Mouse (Mus musculus): Measurements from ENCODE around the gene Gm10197. TPM values are rescaled to one million over a fixed set of nuclear protein-coding genes. Genes with fewer than 3 reads are reported as not detected.
"Not testable (repeated sequence)": the region's sequence is repeated elsewhere in the genome, so short reads cannot be mapped to it uniquely, and the experiment has no call there.

Gm10197 gene
- polyA plus RNA-seq, 1 experiment: not detected

- H3K27me3 ChIP-seq (ENCODE audit: control insufficient read depth, insufficient read depth, low read length): no peaks in the 10 kb centered on the region
- no peak overlapping the region for H3K4me3 ChIP-seq (replicated peaks; ENCODE audit: insufficient read depth, low read depth, low read length)
- DNase-seq: peak; percentile 38 to 44
- peaks cover 27% of the 10 kb centered on the region for H3K4me1 ChIP-seq (ENCODE audit: control insufficient read depth, insufficient read depth, low read length)
- H3K27ac ChIP-seq (ENCODE audit: insufficient read depth, low read length): no peak overlapping the region; the same call in 1 of the 2 replicates
- TF ChIP-seq CTCF (IDR thresholded peaks at IDR 0.05; ENCODE audit: borderline replicate concordance, insufficient read depth, low read depth, low read length): no peak
- TF ChIP-seq POLR2A (IDR thresholded peaks at IDR 0.05; ENCODE audit: borderline replicate concordance, insufficient read depth, low read length): no peak
- 52% methylated on average over 16 of the region's 16 CpGs for WGBS
Observed at GRCm38 (mm10) chr19:53400332-53401110, 29.0 kb upstream of the Gm10197 start.

GRCm38 (mm10) chr19:53399213-53399612, 27.6 kb upstream of the Gm10197 start:
- no peak overlapping the region for H3K4me3 ChIP-seq (replicated peaks; ENCODE audit: insufficient read depth, low read depth, low read length)
- H3K4me1 ChIP-seq (ENCODE audit: control insufficient read depth, insufficient read depth, low read length): peaks cover 24% of the 10 kb centered on the region
- DNase-seq: peak in 1 of 2 experiments; percentile 3
- no peak overlapping the region for H3K27ac ChIP-seq (ENCODE audit: insufficient read depth, low read length)
- 93% methylated on average over 4 of the region's 4 CpGs for WGBS
- TF ChIP-seq POLR2A (IDR thresholded peaks at IDR 0.05; ENCODE audit: borderline replicate concordance, insufficient read depth, low read length) (no peak), CTCF (IDR thresholded peaks at IDR 0.05; ENCODE audit: borderline replicate concordance, insufficient read depth, low read depth, low read length) (no peak)
- no peaks in the 10 kb centered on the region for H3K27me3 ChIP-seq (ENCODE audit: control insufficient read depth, insufficient read depth, low read length)

- WGBS: 77% methylated on average over 12 of the region's 12 CpGs
- Histone ChIP-seq H3K4me1 (ENCODE audit: control insufficient read depth, insufficient read depth, low read length) (peaks cover 14% of the 10 kb centered on the region), H3K27ac (ENCODE audit: insufficient read depth, low read length) (no peak overlapping the region), H3K27me3 (ENCODE audit: control insufficient read depth, insufficient read depth, low read length) (no peaks in the 10 kb centered on the region), H3K4me3 (replicated peaks; ENCODE audit: insufficient read depth, low read depth, low read length) (no peak overlapping the region)
- TF ChIP-seq POLR2A (IDR thresholded peaks at IDR 0.05; ENCODE audit: borderline replicate concordance, insufficient read depth, low read length): no peak
- DNase-seq: no peak
Observed at GRCm38 (mm10) chr19:53397451-53398233, 26.1 kb upstream of the Gm10197 start.

GRCm38 (mm10) chr19:53395805-53396204, 24.2 kb upstream of the Gm10197 start:
- peak overlapping the region; percentile 69; the same call in 1 of the 2 replicates for H3K27ac ChIP-seq (ENCODE audit: insufficient read depth, low read length)
- peak in 1 of 2 experiments; percentile 37 for DNase-seq
- not testable (repeated sequence) for H3K4me3 ChIP-seq (replicated peaks; ENCODE audit: insufficient read depth, low read depth, low read length); H3K27me3 ChIP-seq (ENCODE audit: control insufficient read depth, insufficient read depth, low read length)
- 36% methylated on average over 5 of the region's 5 CpGs for WGBS
- peaks cover 16% of the 10 kb centered on the region for H3K4me1 ChIP-seq (ENCODE audit: control insufficient read depth, insufficient read depth, low read length)

- DNase-seq: peak in 1 of 2 experiments; percentile 44
- 65% methylated on average over 3 of the region's 3 CpGs for WGBS
- peaks cover 12% of the 10 kb centered on the region; the same call in 1 of the 2 replicates for H3K4me1 ChIP-seq (ENCODE audit: control insufficient read depth, insufficient read depth, low read length)
Observed at GRCm38 (mm10) chr19:53394956-53395355, 23.4 kb upstream of the Gm10197 start.

GRCm38 (mm10) chr19:53394552-53394951, 23.0 kb upstream of the Gm10197 start:
- Histone ChIP-seq H3K27ac (ENCODE audit: insufficient read depth, low read length) (no peak overlapping the region), H3K4me1 (ENCODE audit: control insufficient read depth, insufficient read depth, low read length) (peaks cover 12% of the 10 kb centered on the region; the same call in 1 of the 2 replicates), H3K27me3 (ENCODE audit: control insufficient read depth, insufficient read depth, low read length) (no peaks in the 10 kb centered on the region), H3K4me3 (replicated peaks; ENCODE audit: insufficient read depth, low read depth, low read length) (no peak overlapping the region)
- TF ChIP-seq CTCF (IDR thresholded peaks at IDR 0.05; ENCODE audit: borderline replicate concordance, insufficient read depth, low read depth, low read length): peak; percentile 18; the same call in 1 of the 2 replicates
- TF ChIP-seq POLR2A (IDR thresholded peaks at IDR 0.05; ENCODE audit: borderline replicate concordance, insufficient read depth, low read length): no peak
- DNase-seq: peak; percentile 64 to 78
- 2% methylated on average over 7 of the region's 7 CpGs for WGBS

More at GRCm38 (mm10) chr19:53394956-53395355, 23.4 kb upstream of the Gm10197 start:
- not testable (repeated sequence) for H3K27me3 ChIP-seq (ENCODE audit: control insufficient read depth, insufficient read depth, low read length); H3K4me3 ChIP-seq (replicated peaks; ENCODE audit: insufficient read depth, low read depth, low read length)
- peak overlapping the region; percentile 39; the same call in 1 of the 2 replicates for H3K27ac ChIP-seq (ENCODE audit: insufficient read depth, low read length)

DNA sequence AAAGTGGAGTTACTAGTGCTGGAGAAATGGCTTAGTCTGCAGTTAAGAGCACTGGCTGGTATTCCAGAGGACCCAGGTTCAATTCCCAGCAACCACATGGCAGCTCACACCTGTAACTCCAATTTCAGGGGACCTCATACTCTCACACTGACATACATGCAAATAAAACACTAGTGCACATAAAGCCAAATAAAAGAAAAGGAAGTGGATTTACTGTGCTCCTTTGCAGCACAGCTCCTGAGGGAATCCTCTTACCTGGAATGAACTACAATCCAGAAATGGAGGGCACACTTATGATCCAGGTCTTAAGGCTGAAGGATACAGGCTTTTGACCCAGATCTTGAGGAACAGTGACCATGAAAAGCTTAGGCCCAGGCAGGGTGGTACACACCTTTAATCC, 22.1 kb upstream of the Gm10197 start:
- Histone ChIP-seq H3K4me1 (ENCODE audit: control insufficient read depth, insufficient read depth, low read length) (peaks cover 15% of the 10 kb centered on the region; the same call in 1 of the 2 replicates), H3K27me3 (ENCODE audit: control insufficient read depth, insufficient read depth, low read length) (no peaks in the 10 kb centered on the region), H3K4me3 (replicated peaks; ENCODE audit: insufficient read depth, low read depth, low read length) (no peak overlapping the region), H3K27ac (ENCODE audit: insufficient read depth, low read length) (no peak overlapping the region)
- TF ChIP-seq POLR2A (IDR thresholded peaks at IDR 0.05; ENCODE audit: borderline replicate concordance, insufficient read depth, low read length) (no peak), CTCF (IDR thresholded peaks at IDR 0.05; ENCODE audit: borderline replicate concordance, insufficient read depth, low read depth, low read length) (no peak)
- DNase-seq: peak in 1 of 2 experiments; percentile 7

Data from cerebellum, adult 2 months (tissue).